Mouse (Mus musculus) ES-E14 (cell line): Measurements from ENCODE around the gene Klra1. TPM values are rescaled to one million over a fixed set of nuclear protein-coding genes. Genes with fewer than 3 reads are reported as not detected.
"Not testable (repeated sequence)": the region's sequence is repeated elsewhere in the genome, so short reads cannot be mapped to it uniquely, and the experiment has no call there.

Source experiments
- DNase-seq: peaks from one replicate; pipeline ENCODE4 v3.0.0-alpha.2; 2013; ENCODE audit warnings: low read depth, low spot score
- H3K27ac ChIP-seq: 2 replicates; pipeline ENCODE4 v1.5.1; 2012; ENCODE audit warnings: low read depth, mild to moderate bottlenecking, low read length, moderate library complexity, mixed read lengths; ENCODE audit not compliant: poor library complexity, insufficient read depth, severe bottlenecking
- H3K36me3 ChIP-seq: 2 replicates; pipeline ENCODE4 v1.6.1; 2012; ENCODE audit warnings: mild to moderate bottlenecking, low read length, moderate library complexity, mixed read lengths; ENCODE audit not compliant: control insufficient read depth, poor library complexity, insufficient read depth, severe bottlenecking
- H3K4me1 ChIP-seq, 2 experiments: fragments of 150-350 bp in 1 of 2; sonication (generic) in 1 of 2; 2 replicates each; pipeline ENCODE4 v1.6.1; 2012; ENCODE audit warnings: low read length in 2 of 2, mild to moderate bottlenecking in 1 of 2, mixed read lengths in 1 of 2; ENCODE audit not compliant: control insufficient read depth in 2 of 2, insufficient read depth in 2 of 2, poor library complexity in 1 of 2
- H3K4me3 ChIP-seq, 2 experiments: fragments of 150-350 bp in 1 of 2; sonication (generic) in 1 of 2; 2 replicates each; pipeline ENCODE4 v1.5.1; 2012; ENCODE audit warnings: low read length in 2 of 2, low read depth in 1 of 2, mild to moderate bottlenecking in 1 of 2, mixed read lengths in 1 of 2; ENCODE audit not compliant: insufficient read depth in 1 of 2, poor library complexity in 1 of 2, severe bottlenecking in 1 of 2
- H3K9ac ChIP-seq: 2 replicates; pipeline ENCODE4 v1.6.1; 2012; ENCODE audit warnings: low read depth, mild to moderate bottlenecking, low read length, mixed read lengths; ENCODE audit not compliant: poor library complexity, insufficient read depth, severe bottlenecking
- H3K9me3 ChIP-seq: fragments of 150-350 bp; sonication (generic); 2 replicates; pipeline ENCODE4 v1.6.1; 2012; ENCODE audit warnings: low read depth, mild to moderate bottlenecking, low read length; ENCODE audit not compliant: control insufficient read depth, insufficient read depth
- CHD2 ChIP-seq: IDR thresholded peaks from 2 replicates; pipeline ENCODE4 v1.6.1; 2014; ENCODE audit warnings: mild to moderate bottlenecking, low read depth, low read length, inconsistent platforms
- HCFC1 ChIP-seq: IDR thresholded peaks from 2 replicates; pipeline ENCODE4 v1.6.1; 2012; ENCODE audit warnings: low read length, inconsistent platforms, borderline replicate concordance; ENCODE audit not compliant: insufficient read depth
- MAFK ChIP-seq: IDR thresholded peaks from 2 replicates; pipeline ENCODE4 v1.6.1; 2014; ENCODE audit warnings: mild to moderate bottlenecking, low read depth, low read length, inconsistent platforms; ENCODE audit not compliant: insufficient read depth
- ZC3H11A ChIP-seq: IDR thresholded peaks from 2 replicates; pipeline ENCODE4 v1.6.1; 2012; ENCODE audit warnings: low read depth, mild to moderate bottlenecking, inconsistent platforms, low read length, borderline replicate concordance
- ZNF384 ChIP-seq: IDR thresholded peaks from 2 replicates; pipeline ENCODE4 v1.6.1; 2012; ENCODE audit warnings: low read depth, low read length, inconsistent platforms
- in situ Hi-C, 2 experiments: fragments of 600-800 bp; cut with MboI; formaldehyde crosslinking; loops; one replicate each; pipeline ENCODE4 v1.15.1; 2025; ENCODE audit warnings: low sequenced_read_pairs in 2 of 2, inconsistent platforms in 1 of 2; ENCODE audit not compliant: unreplicated experiment in 2 of 2
- total RNA-seq: library from RNA; depleted of rRNA; stranded (reverse); fragments of 300-350 nt; gene quantifications from 2 replicates; pipeline ENCODE4 v1.2.3, GENCODE M21; 2012; rRNA removed

Klra1 gene
- total RNA-seq, 1 experiment: not detected

DNA sequence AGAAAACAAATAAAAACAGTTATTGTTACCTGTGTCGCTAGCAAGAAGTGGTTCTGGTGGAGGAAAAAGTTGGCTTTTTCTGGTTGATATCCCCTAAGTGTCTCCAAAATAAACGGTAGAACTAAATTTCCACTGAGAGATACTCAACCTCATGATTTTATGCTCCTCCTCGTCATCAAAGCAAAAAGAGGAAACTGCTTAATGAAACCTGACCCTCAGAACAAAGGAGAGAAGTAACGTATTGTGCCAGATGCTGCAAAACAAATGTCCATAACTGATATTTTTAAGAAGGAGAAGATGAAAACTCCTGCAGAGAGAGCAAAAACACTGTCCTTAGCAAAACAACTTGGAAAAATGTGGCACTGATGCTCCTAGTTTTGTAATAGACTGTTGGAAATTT, 4.3 kb downstream of the Klra1 start:
- H3K36me3 ChIP-seq: no peaks in the 10 kb centered on the region
- TF ChIP-seq CHD2 (no peak), MAFK (no peak)
- H3K9me3 ChIP-seq: no peaks in the 10 kb centered on the region
- no peaks in the 10 kb centered on the region for H3K4me1 ChIP-seq
- in situ Hi-C loops: loop anchor here (10.0 to 25.0 kb wide), 2 partner anchors 508 to 520 kb away; partner anchors contain the start of genes Gm17631 (in 1 of the 2) and Klra17 (in 1 of the 2)
- no peak overlapping the region for H3K4me3 ChIP-seq
- no peak overlapping the region for H3K27ac ChIP-seq
- H3K9ac ChIP-seq: no peak overlapping the region
- DNase-seq: no peak

GRCm38 (mm10) chr6:130345381-130345780, 41.3 kb downstream of the Klra1 start:
- H3K9me3 ChIP-seq, DNase-seq, in situ Hi-C loops, H3K9ac ChIP-seq, H3K4me3 ChIP-seq, H3K27ac ChIP-seq, H3K36me3 ChIP-seq, H3K4me1 ChIP-seq: not testable (repeated sequence)

GRCm38 (mm10) chr6:130341973-130342372, 44.7 kb downstream of the Klra1 start:
- H3K36me3 ChIP-seq, in situ Hi-C loops, H3K9me3 ChIP-seq, H3K27ac ChIP-seq, H3K9ac ChIP-seq, H3K4me3 ChIP-seq, H3K4me1 ChIP-seq, DNase-seq: not testable (repeated sequence)

GRCm38 (mm10) chr6:130337411-130337810, 49.3 kb downstream of the Klra1 start, which contains the start of gene Klra3:
Gene Klra3 (minus strand): TSS chr6:130337574.
- H3K27ac ChIP-seq: no peak within 1 kb of the TSS
- no peak within 1 kb of the TSS for H3K4me3 ChIP-seq
- in situ Hi-C loops: no loop called here
- no peak for DNase-seq
- no peak for TF ChIP-seq ZNF384
- no peak for TF ChIP-seq ZC3H11A
- TF ChIP-seq HCFC1: no peak
- no peak for TF ChIP-seq MAFK
- TF ChIP-seq CHD2: no peak
- no peaks in the 10 kb centered on the region for H3K36me3 ChIP-seq
- H3K9ac ChIP-seq: no peak within 1 kb of the TSS
- H3K9me3 ChIP-seq: no peaks in the 10 kb centered on the region
- H3K4me1 ChIP-seq: no peaks in the 10 kb centered on the region

Other genes starting within 250 kb of the Klra1 start
- not detected in 2 replicates for gene Klra9, start 193.8 kb downstream of the Klra1 start, total RNA-seq
- not detected in 2 replicates for gene Klra7, start 153.6 kb downstream of the Klra1 start, total RNA-seq
- gene Klra10, start 104.9 kb downstream of the Klra1 start, total RNA-seq: not detected in 2 replicates
- gene Klra3, start 49.3 kb downstream of the Klra1 start, total RNA-seq: not detected in 2 replicates